31 mouse cellular contexts compared by ENCODE assay signal in genomic region chr5:67295682-67296081, GRCm38 (mm10). TPM values are rescaled to one million over a fixed set of nuclear protein-coding genes. Genes with fewer than 3 reads are reported as not detected.
DNase-seq lines count a peak whose midpoint lies in the region; ATAC-seq and TF ChIP-seq lines count a peak whose summit lies in the region.
"Had no signal": no experiment of that assay in that cellular context is flagged by ENCODE, and none has a peak within 500 bp of the region (broad histone marks: within the 10 kb centered on the region; RNA-seq: fewer than 3 reads in every experiment).

No protein-coding gene starts in this region.

- no peak for DNase-seq in liver, embryonic 13.5 days
- no peak for DNase-seq in liver, embryonic 11.5 days (ENCODE audit: low spot score)
- DNase-seq in spleen, postnatal 36 days (ENCODE audit: low spot score in 2 of 2), result no peak
- DNase-seq in cerebellum, postnatal 10 days, result no peak
- DNase-seq: adrenal gland, adult 2 months; adrenal gland, postnatal 36 days; cerebellum, adult 8-10 months; cerebellum, postnatal 36 days; embryo, embryonic 11 days; forebrain, postnatal 0 days; gastrocnemius, postnatal 14 days; heart, adult 2 months; lung, adult 2 months; lung, postnatal 10 days; retina, postnatal 1 day; thymus, adult 18-20 months; thymus, postnatal 25 days had no signal

- no peak for ATAC-seq in erythroblast, adult 5-6 weeks (replicated peaks; ENCODE audit: low FRiP score, poor library complexity, severe bottlenecking)
- ATAC-seq in liver, embryonic 13.5 days (ENCODE audit: low read depth), result 0 out of 2 replicates have a peak, but pooled peaks have one; percentile 8
- ATAC-seq in liver, embryonic 11.5 days (replicated peaks; ENCODE audit: low FRiP score), result no peak
- no peak for ATAC-seq in liver, embryonic 16.5 days (ENCODE audit: low read depth)
- ATAC-seq: activated CD4-positive, CD25-positive, alpha-beta regulatory T cell, adult 4 months; forebrain, postnatal 0 days; intestine, postnatal 0 days; midbrain, embryonic 15.5 days had no signal

- H3K27me3 ChIP-seq in erythroblast, embryonic 14.5 days (ENCODE audit: control insufficient read depth), result no peaks in the 10 kb centered on the region
- H3K27me3 ChIP-seq in liver, embryonic 13.5 days, result no peaks in the 10 kb centered on the region
- H3K27me3 ChIP-seq in liver, embryonic 11.5 days (replicated peaks; ENCODE audit: control insufficient read depth, insufficient read depth, low read length), result no peaks in the 10 kb centered on the region
- no peaks in the 10 kb centered on the region for H3K27me3 ChIP-seq in liver, embryonic 16.5 days (ENCODE audit: control insufficient read depth, insufficient read depth, low read depth, low read length)
- H3K27me3 ChIP-seq: CH12.LX; embryonic facial prominence, embryonic 12.5 days; heart, embryonic 12.5 days; limb, embryonic 13.5 days; midbrain, embryonic 15.5 days; neural tube, embryonic 15.5 days had no signal

- no peak overlapping the region for H3K4me2 ChIP-seq in liver, embryonic 13.5 days
- H3K4me2 ChIP-seq in liver, embryonic 11.5 days, result no peak overlapping the region
- 0 out of 2 replicates have a peak overlapping the region, but pooled peaks have one; percentile 38 for H3K4me2 ChIP-seq in liver, embryonic 16.5 days (ENCODE audit: low read depth, low read length)
- H3K4me2 ChIP-seq: embryonic facial prominence, embryonic 12.5 days; heart, embryonic 12.5 days; hindbrain, embryonic 14.5 days; limb, embryonic 13.5 days; midbrain, embryonic 15.5 days; neural tube, embryonic 15.5 days had no signal

- H3K9me3 ChIP-seq in erythroblast, embryonic 14.5 days (ENCODE audit: control insufficient read depth, low read length), result no peaks in the 10 kb centered on the region
- no peaks in the 10 kb centered on the region for H3K9me3 ChIP-seq in liver, embryonic 13.5 days (replicated peaks)
- no peaks in the 10 kb centered on the region for H3K9me3 ChIP-seq in liver, embryonic 11.5 days (ENCODE audit: control insufficient read depth, low read length)
- no peaks in the 10 kb centered on the region for H3K9me3 ChIP-seq in liver, embryonic 16.5 days (replicated peaks; ENCODE audit: control insufficient read depth, low read length)
- H3K9me3 ChIP-seq: embryonic facial prominence, embryonic 12.5 days; heart, embryonic 12.5 days; limb, embryonic 13.5 days; midbrain, embryonic 10.5 days; midbrain, embryonic 15.5 days; neural tube, embryonic 15.5 days had no signal

- WGBS in liver, embryonic 13.5 days (ENCODE audit: insufficient replicate concordance), result 83% methylated on average over 6 of the region's 6 CpGs
- 84% methylated on average over 6 of the region's 6 CpGs for WGBS in liver, embryonic 11.5 days
- whole genome bisulfite sequencing in liver, embryonic 16.5 days (ENCODE audit: insufficient replicate concordance), result 80% methylated on average over 6 of the region's 6 CpGs

- TF ChIP-seq CTCF in bone marrow macrophage, adult 2 months (IDR thresholded peaks at IDR 0.05; ENCODE audit: low read depth, low read length), result no peak

- H3K36me3 ChIP-seq in erythroblast, embryonic 14.5 days (ENCODE audit: control insufficient read depth), result peaks cover 93% of the 10 kb centered on the region
- peaks cover 42% of the 10 kb centered on the region for H3K36me3 ChIP-seq in liver, embryonic 13.5 days
- peaks cover 7% of the 10 kb centered on the region; the same call in 1 of the 2 replicates for H3K36me3 ChIP-seq in liver, embryonic 11.5 days (ENCODE audit: control insufficient read depth, insufficient read depth, low read length)
- peaks cover 3% of the 10 kb centered on the region for H3K36me3 ChIP-seq in liver, embryonic 16.5 days (ENCODE audit: control insufficient read depth, insufficient read depth)
- H3K36me3 ChIP-seq: midbrain, embryonic 15.5 days had no signal

- H3K27ac ChIP-seq in liver, embryonic 13.5 days, result peak overlapping the region; percentile 66
- no peak overlapping the region for H3K27ac ChIP-seq in liver, embryonic 11.5 days (ENCODE audit: low read depth, low read length)
- peak overlapping the region; percentile 13 for H3K27ac ChIP-seq in bone marrow macrophage, adult 2 months (ENCODE audit: insufficient read depth, low read depth, low read length)
- H3K27ac ChIP-seq in liver, embryonic 16.5 days (ENCODE audit: low read length), result peak overlapping the region; percentile 21
- H3K27ac ChIP-seq: embryonic facial prominence, embryonic 12.5 days; heart, adult 2 months; hindbrain, embryonic 14.5 days; limb, embryonic 13.5 days; midbrain, embryonic 10.5 days; midbrain, embryonic 15.5 days; neural tube, embryonic 15.5 days had no signal

- TF ChIP-seq POLR2A in bone marrow macrophage, adult 2 months (IDR thresholded peaks at IDR 0.05; ENCODE audit: borderline replicate concordance, low read depth, low read length), result no peak

- H3K4me3 ChIP-seq in erythroblast, embryonic 14.5 days (replicated peaks), result peak overlapping the region; percentile 34
- no peak overlapping the region for H3K4me3 ChIP-seq in liver, embryonic 13.5 days (replicated peaks)
- H3K4me3 ChIP-seq in liver, embryonic 11.5 days (ENCODE audit: low read depth, low read length), result no peak overlapping the region
- H3K4me3 ChIP-seq in bone marrow macrophage, adult 2 months (ENCODE audit: insufficient read depth, low read length), result no peak overlapping the region
- H3K4me3 ChIP-seq in liver, embryonic 16.5 days (ENCODE audit: low read depth, low read length), result no peak overlapping the region
- H3K4me3 ChIP-seq: embryonic facial prominence, embryonic 12.5 days; heart, adult 2 months; heart, embryonic 12.5 days; limb, embryonic 13.5 days; midbrain, embryonic 10.5 days; midbrain, embryonic 15.5 days; neural tube, embryonic 15.5 days had no signal

- H3K9ac ChIP-seq in liver, embryonic 13.5 days, result 0 out of 2 replicates have a peak overlapping the region, but pooled peaks have one; percentile 17
- H3K9ac ChIP-seq in liver, embryonic 11.5 days (ENCODE audit: low read depth, low read length), result no peak overlapping the region
- H3K9ac ChIP-seq in liver, embryonic 16.5 days (ENCODE audit: low read depth, low read length), result no peak overlapping the region
- H3K9ac ChIP-seq: embryonic facial prominence, embryonic 12.5 days; forebrain, postnatal 0 days; heart, embryonic 12.5 days; hindbrain, embryonic 14.5 days; limb, embryonic 13.5 days; midbrain, embryonic 15.5 days; neural tube, embryonic 15.5 days had no signal

- H3K4me1 ChIP-seq in erythroblast, embryonic 14.5 days (ENCODE audit: control insufficient read depth), result peaks cover 59% of the 10 kb centered on the region
- peaks cover 33% of the 10 kb centered on the region for H3K4me1 ChIP-seq in liver, embryonic 13.5 days (replicated peaks)
- no peaks in the 10 kb centered on the region for H3K4me1 ChIP-seq in liver, embryonic 11.5 days (replicated peaks; ENCODE audit: control insufficient read depth, insufficient read depth, low read length)
- H3K4me1 ChIP-seq in bone marrow macrophage, adult 2 months (ENCODE audit: control insufficient read depth, insufficient read depth, low read length), result peaks cover 26% of the 10 kb centered on the region
- peaks cover 25% of the 10 kb centered on the region for H3K4me1 ChIP-seq in liver, embryonic 16.5 days (ENCODE audit: control insufficient read depth, low read depth, low read length)
- H3K4me1 ChIP-seq: embryonic facial prominence, embryonic 12.5 days; heart, embryonic 12.5 days; limb, embryonic 13.5 days; midbrain, embryonic 10.5 days; midbrain, embryonic 15.5 days; neural tube, embryonic 15.5 days had no signal

RNA-seq across cellular contexts. Expression of gene Slc30a9, which starts 11.1 kb away (rescaled TPM):
- 1.6 and 2.1 TPM in 2 replicates for polyA plus RNA-seq in erythroblast, embryonic 14.5 days (2012)
- 270 and 282 TPM in 2 replicates for total RNA-seq in erythroblast, adult 5-6 weeks (2015; ENCODE audit: low replicate concordance)
- total RNA-seq in erythroblast, adult 5-6 weeks (2017; ENCODE audit: low replicate concordance), result 366 and 394 TPM in 2 replicates
- polyA plus RNA-seq in liver, embryonic 13.5 days (2015; fragmentation: Nextera tagmentation; extraction: Ambion mirVana), result 64.0 and 75.5 TPM in 2 replicates
- 98.6 and 104 TPM in 2 replicates for polyA plus RNA-seq in liver, embryonic 11.5 days (2014; fragmentation: Nextera tagmentation; extraction: Ambion mirVana)
- polyA plus RNA-seq in bone marrow macrophage, adult 2 months (2012; ENCODE audit: insufficient read depth, insufficient read length, missing spikeins), result 46.2 and 49.3 TPM in 2 replicates
- 52.7 and 56.9 TPM in 2 replicates for polyA plus RNA-seq in liver, embryonic 16.5 days (2015; fragmentation: Nextera tagmentation; extraction: Ambion mirVana)

RNA-seq across cellular contexts. Expression of gene Tmem33, which starts 35.3 kb away (rescaled TPM):
- 12.4 and 14.0 TPM in 2 replicates for polyA plus RNA-seq in erythroblast, embryonic 14.5 days (2012)
- total RNA-seq in erythroblast, adult 5-6 weeks (2015; ENCODE audit: low replicate concordance), result 147 and 164 TPM in 2 replicates
- total RNA-seq in erythroblast, adult 5-6 weeks (2017; ENCODE audit: low replicate concordance), result 80.3 and 89.9 TPM in 2 replicates
- polyA plus RNA-seq in liver, embryonic 13.5 days (2015; fragmentation: Nextera tagmentation; extraction: Ambion mirVana), result 100 and 114 TPM in 2 replicates
- 122 and 138 TPM in 2 replicates for polyA plus RNA-seq in liver, embryonic 11.5 days (2014; fragmentation: Nextera tagmentation; extraction: Ambion mirVana)
- 83.9 and 95.6 TPM in 2 replicates for polyA plus RNA-seq in bone marrow macrophage, adult 2 months (2012; ENCODE audit: insufficient read depth, insufficient read length, missing spikeins)
- polyA plus RNA-seq in liver, embryonic 16.5 days (2015; fragmentation: Nextera tagmentation; extraction: Ambion mirVana), result 70.7 and 80.2 TPM in 2 replicates

Comparison
In these comparisons a context has a peak if more than half of its experiments do, and no peak if none do; other contexts are left out.
1. RNA of gene Slc30a9, which starts 11.1 kb away (polyA plus RNA-seq): 98.6 to 104 TPM in liver, embryonic 11.5 days, 64.0 to 75.5 TPM in liver, embryonic 13.5 days, 52.7 to 56.9 TPM in liver, embryonic 16.5 days and 46.2 to 49.3 TPM in bone marrow macrophage, adult 2 months; 1.6 to 2.1 TPM in erythroblast, embryonic 14.5 days; every median in the first group is over 10 times any median in the second.